In genomic region chr12:82497866-82498631, GRCm38 (mm10) we compare ENCODE assay signal across 8 mouse cellular contexts.
DNase-seq lines count a peak whose midpoint lies in the region; ATAC-seq lines count a peak whose summit lies in the region.

No protein-coding gene starts in this region.

- H3K4me3 ChIP-seq in liver, embryonic 11.5 days (ENCODE audit: low read depth, low read length): no peak overlapping the region

- no peaks in the 10 kb centered on the region for H3K9me3 ChIP-seq in liver, embryonic 11.5 days (ENCODE audit: control insufficient read depth, low read length)

- H3K36me3 ChIP-seq in liver, embryonic 11.5 days (ENCODE audit: control insufficient read depth, insufficient read depth, low read length): no peaks in the 10 kb centered on the region

- ATAC-seq in liver, embryonic 11.5 days (replicated peaks; ENCODE audit: low FRiP score): no peak

- H3K27me3 ChIP-seq in liver, embryonic 11.5 days (replicated peaks; ENCODE audit: control insufficient read depth, insufficient read depth, low read length): no peaks in the 10 kb centered on the region

- H3K4me1 ChIP-seq in liver, embryonic 11.5 days (replicated peaks; ENCODE audit: control insufficient read depth, insufficient read depth, low read length): no peaks in the 10 kb centered on the region

- H3K9ac ChIP-seq in liver, embryonic 11.5 days (ENCODE audit: low read depth, low read length): no peak overlapping the region

- WGBS in liver, embryonic 11.5 days: 49% methylated on average over 11 of the region's 11 CpGs

- intact Hi-C loops in left cerebral cortex, postnatal 4 days (cut with DNase I): loop anchor here (5.0 to 10.0 kb wide), 4 partner anchors 117 to 519 kb away; no protein-coding TSS in a partner anchor

- no peak overlapping the region for H3K27ac ChIP-seq in liver, embryonic 11.5 days (ENCODE audit: low read depth, low read length)

- peak; percentile 27 for DNase-seq in liver
- no peak for DNase-seq in liver, embryonic 11.5 days (ENCODE audit: low spot score)
- DNase-seq in embryo, embryonic 11.5 days (ENCODE audit: low read depth, low spot score): peak; percentile 46
- DNase-seq in heart, adult 11 months: peak; percentile 86
- peak; percentile 56 for DNase-seq in kidney, adult 18-20 months
- peak; percentile 65 for DNase-seq in left cerebral cortex, postnatal 4 days
- peak; percentile 57 for DNase-seq in neural tube, embryonic 10.5 days (ENCODE audit: extremely low spot score, low spot score)
- DNase-seq in thymus, postnatal 4 days: no peak

- no peak overlapping the region for H3K4me2 ChIP-seq in liver, embryonic 11.5 days

Comparison
In these comparisons a context has a peak if more than half of its experiments do, and no peak if none do; other contexts are left out.
1. DNase-seq: peak in liver (single experiment), embryo, embryonic 11.5 days (single experiment), heart, adult 11 months (single experiment), kidney, adult 18-20 months (single experiment), left cerebral cortex, postnatal 4 days (single experiment) and neural tube, embryonic 10.5 days (single experiment); none in liver, embryonic 11.5 days (single experiment) and thymus, postnatal 4 days (single experiment).